8 mouse cellular contexts compared by ENCODE assay signal in the genomic region with DNA sequence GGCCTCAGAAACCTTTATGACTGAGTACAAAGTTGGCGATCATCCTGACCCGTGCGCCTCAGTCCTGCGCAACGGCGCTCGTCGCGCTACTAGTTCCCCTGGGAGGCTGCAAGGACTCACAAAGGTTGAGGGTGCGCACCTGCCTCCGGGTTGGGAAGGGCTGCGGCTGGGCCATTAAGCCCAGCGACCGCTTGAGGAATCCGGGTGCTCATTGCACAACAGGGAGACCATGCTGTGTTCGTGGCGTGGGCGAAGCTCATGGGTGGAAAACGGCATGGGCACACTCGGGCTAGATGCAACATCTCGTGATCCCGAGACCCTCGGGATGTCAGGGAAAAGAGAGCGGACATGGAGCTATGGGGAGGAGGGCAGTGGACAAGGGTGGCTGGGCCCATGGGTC. TPM values are rescaled to one million over a fixed set of nuclear protein-coding genes. Genes with fewer than 3 reads are reported as not detected.
A peak's percentile ranks its signal among the peaks of the same experiment; 100 is the strongest.
DNase-seq lines count a peak whose midpoint lies in the region; ATAC-seq and TF ChIP-seq lines count a peak whose summit lies in the region.

No protein-coding gene starts in this region.

- no peak for TF ChIP-seq CTCF in intestine, postnatal 0 days (IDR thresholded peaks at IDR 0.05; ENCODE audit: low read depth)

- no peaks in the 10 kb centered on the region for H3K27me3 ChIP-seq in lung, embryonic 15.5 days
- no peaks in the 10 kb centered on the region for H3K27me3 ChIP-seq in embryonic facial prominence, embryonic 14.5 days (replicated peaks; ENCODE audit: control insufficient read depth, insufficient read depth, low read length)
- H3K27me3 ChIP-seq in intestine, postnatal 0 days (replicated peaks; ENCODE audit: control insufficient read depth, insufficient read depth, low read length) = no peaks in the 10 kb centered on the region
- no peaks in the 10 kb centered on the region for H3K27me3 ChIP-seq in neural tube, embryonic 13.5 days

- no peaks in the 10 kb centered on the region for H3K36me3 ChIP-seq in lung, embryonic 15.5 days
- no peaks in the 10 kb centered on the region for H3K36me3 ChIP-seq in embryonic facial prominence, embryonic 14.5 days (ENCODE audit: control insufficient read depth, insufficient read depth, low read length)
- H3K36me3 ChIP-seq in intestine, postnatal 0 days (ENCODE audit: control insufficient read depth, insufficient read depth) = no peaks in the 10 kb centered on the region
- no peaks in the 10 kb centered on the region for H3K36me3 ChIP-seq in neural tube, embryonic 13.5 days

- H3K27ac ChIP-seq in lung, embryonic 15.5 days = peak overlapping the region; percentile 100
- peak overlapping the region; percentile 100 for H3K27ac ChIP-seq in embryonic facial prominence, embryonic 14.5 days (replicated peaks; ENCODE audit: low read depth, low read length)
- peak overlapping the region; percentile 98 for H3K27ac ChIP-seq in intestine, postnatal 0 days (ENCODE audit: low read depth, low read length)
- peak overlapping the region; percentile 99 for H3K27ac ChIP-seq in neural tube, embryonic 13.5 days (replicated peaks)

- no peak for DNase-seq in lung, postnatal 10 days
- no peak for DNase-seq in embryonic facial prominence, embryonic 14.5 days (ENCODE audit: low spot score)
- no peak for DNase-seq in cerebellum, adult 18-20 months
- no peak for DNase-seq in thymus, postnatal 0 days (ENCODE audit: low spot score)
- no peak for DNase-seq in gastrocnemius, postnatal 14 days

- H3K4me3 ChIP-seq in lung, embryonic 15.5 days = peak overlapping the region; percentile 48
- peak overlapping the region; percentile 51 for H3K4me3 ChIP-seq in embryonic facial prominence, embryonic 14.5 days (ENCODE audit: low read depth, low read length)
- peak overlapping the region; percentile 53 for H3K4me3 ChIP-seq in intestine, postnatal 0 days (ENCODE audit: low read depth, low read length)
- peak overlapping the region; percentile 44 for H3K4me3 ChIP-seq in neural tube, embryonic 13.5 days

- WGBS in lung, embryonic 15.5 days = 3% methylated on average over 24 of the region's 24 CpGs
- 4% methylated on average over 24 of the region's 24 CpGs for WGBS in embryonic facial prominence, embryonic 14.5 days
- WGBS in intestine, postnatal 0 days = 2% methylated on average over 24 of the region's 24 CpGs
- 2% methylated on average over 24 of the region's 24 CpGs for WGBS in neural tube, embryonic 13.5 days

- intact Hi-C loops in gastrocnemius, postnatal 14 days (cut with DNase I; ENCODE audit: low total_unique reads) = loop anchor here (10.0 kb wide), 1 partner anchor 92 kb away; no protein-coding TSS in a partner anchor

- peak overlapping the region; percentile 89 for H3K4me2 ChIP-seq in lung, embryonic 15.5 days
- H3K4me2 ChIP-seq in embryonic facial prominence, embryonic 14.5 days (ENCODE audit: low read depth, low read length) = peak overlapping the region; percentile 97
- peak overlapping the region; percentile 86 for H3K4me2 ChIP-seq in intestine, postnatal 0 days (replicated peaks; ENCODE audit: low read depth)
- peak overlapping the region; percentile 78 for H3K4me2 ChIP-seq in neural tube, embryonic 13.5 days

- H3K9me3 ChIP-seq in lung, embryonic 15.5 days = no peaks in the 10 kb centered on the region
- no peaks in the 10 kb centered on the region for H3K9me3 ChIP-seq in embryonic facial prominence, embryonic 14.5 days (ENCODE audit: control insufficient read depth, low read length)
- H3K9me3 ChIP-seq in intestine, postnatal 0 days (ENCODE audit: control insufficient read depth) = no peaks in the 10 kb centered on the region
- no peaks in the 10 kb centered on the region for H3K9me3 ChIP-seq in neural tube, embryonic 13.5 days

- peak overlapping the region; percentile 85 for H3K9ac ChIP-seq in lung, embryonic 15.5 days
- H3K9ac ChIP-seq in embryonic facial prominence, embryonic 14.5 days (ENCODE audit: low read depth, low read length) = peak overlapping the region; percentile 95
- peak overlapping the region; percentile 77 for H3K9ac ChIP-seq in intestine, postnatal 0 days (ENCODE audit: low read depth, low read length)
- peak overlapping the region; percentile 90 for H3K9ac ChIP-seq in neural tube, embryonic 13.5 days

- peaks cover 45% of the 10 kb centered on the region for H3K4me1 ChIP-seq in lung, embryonic 15.5 days
- H3K4me1 ChIP-seq in embryonic facial prominence, embryonic 14.5 days (ENCODE audit: control insufficient read depth, insufficient read depth, low read length) = peaks cover 22% of the 10 kb centered on the region
- peaks cover 25% of the 10 kb centered on the region for H3K4me1 ChIP-seq in intestine, postnatal 0 days (replicated peaks; ENCODE audit: control insufficient read depth, insufficient read depth, low read length)
- peaks cover 65% of the 10 kb centered on the region for H3K4me1 ChIP-seq in neural tube, embryonic 13.5 days (replicated peaks)

- ATAC-seq in lung, embryonic 15.5 days (ENCODE audit: borderline replicate concordance, extremely low read depth, low FRiP score, low TSS enrichment) = no peak; the same call in 1 of the 2 replicates
- ATAC-seq in embryonic facial prominence, embryonic 14.5 days (ENCODE audit: low read depth) = no peak; the same call in 1 of the 2 replicates
- peak; percentile 21 for ATAC-seq in intestine, postnatal 0 days
- ATAC-seq in neural tube, embryonic 13.5 days (ENCODE audit: low read depth) = peak; percentile 25

RNA-seq across cellular contexts. Expression of a gene that starts 16.7 kb away (rescaled TPM):
- not detected in 2 replicates for polyA plus RNA-seq in lung, embryonic 15.5 days (2015; fragmentation: Nextera tagmentation; extraction: Ambion mirVana)
- polyA plus RNA-seq in embryonic facial prominence, embryonic 14.5 days (2014; fragmentation: Nextera tagmentation; extraction: Ambion mirVana) = not detected in 2 replicates
- not detected in 2 replicates for polyA plus RNA-seq in intestine, postnatal 0 days (2015; fragmentation: Nextera tagmentation; extraction: Ambion mirVana)
- polyA plus RNA-seq in neural tube, embryonic 13.5 days (2015; fragmentation: Nextera tagmentation; extraction: Ambion mirVana) = not detected in 2 replicates
- polyA plus RNA-seq in thymus, postnatal 0 days (2015; fragmentation: Nextera tagmentation; extraction: Ambion mirVana) = 0.08 TPM in 1 of 2 replicates, not detected in the other
- not detected for total RNA-seq in gastrocnemius, postnatal 14 days (2021)

RNA-seq across cellular contexts. Expression of a gene that starts 16.8 kb away (rescaled TPM):
- polyA plus RNA-seq in lung, embryonic 15.5 days (2015; fragmentation: Nextera tagmentation; extraction: Ambion mirVana) = 0.17 TPM in 1 of 2 replicates, not detected in the other
- polyA plus RNA-seq in embryonic facial prominence, embryonic 14.5 days (2014; fragmentation: Nextera tagmentation; extraction: Ambion mirVana) = not detected in 2 replicates
- polyA plus RNA-seq in intestine, postnatal 0 days (2015; fragmentation: Nextera tagmentation; extraction: Ambion mirVana) = 4.3 and 4.5 TPM in 2 replicates
- 0.49 TPM in 1 of 2 replicates, not detected in the other for polyA plus RNA-seq in neural tube, embryonic 13.5 days (2015; fragmentation: Nextera tagmentation; extraction: Ambion mirVana)
- polyA plus RNA-seq in thymus, postnatal 0 days (2015; fragmentation: Nextera tagmentation; extraction: Ambion mirVana) = 0.17 TPM in 1 of 2 replicates, not detected in the other
- total RNA-seq in gastrocnemius, postnatal 14 days (2021) = not detected

Comparison
In these comparisons a context has a peak if more than half of its experiments do, and no peak if none do; other contexts are left out.
1. ATAC-seq: peak in intestine, postnatal 0 days (single experiment) and neural tube, embryonic 13.5 days (single experiment); none in lung, embryonic 15.5 days (single experiment) and embryonic facial prominence, embryonic 14.5 days (single experiment).
2. Peak in every context shown above with its lines, with median percentiles within 50 percentile points of each other: H3K27ac ChIP-seq, H3K4me2 ChIP-seq, H3K4me3 ChIP-seq and H3K9ac ChIP-seq.